Mouse (Mus musculus): ENCODE results near the gene Lap3. TPM values are rescaled to one million over a fixed set of nuclear protein-coding genes. Genes with fewer than 3 reads are reported as not detected.

Lap3 gene
- polyA plus RNA-seq, 1 experiment, result 14.7 TPM

GRCm38 (mm10) chr5:45496042-45496441, 2.9 kb downstream of the Lap3 start:
- Histone ChIP-seq H3K4me3 (ENCODE audit: control insufficient read depth, low read depth, low read length) (no peak overlapping the region), H3K27ac (ENCODE audit: control insufficient read depth, insufficient read depth, low read depth, low read length) (no peak overlapping the region), H3K27me3 (ENCODE audit: control insufficient read depth, insufficient read depth, low read length) (no peaks in the 10 kb centered on the region), H3K4me1 (ENCODE audit: control insufficient read depth, insufficient read depth, low read length) (peaks cover 5% of the 10 kb centered on the region), H3K36me3 (ENCODE audit: control insufficient read depth, insufficient read depth, low read length) (peaks cover 1% of the 10 kb centered on the region)
- TF ChIP-seq CTCF (IDR thresholded peaks at IDR 0.05; ENCODE audit: control insufficient read depth, insufficient read depth, insufficient replicate concordance, low read depth, low read length) (no peak), POLR2A (IDR thresholded peaks at IDR 0.05; ENCODE audit: control insufficient read depth, low read depth, low read length) (no peak)

GRCm38 (mm10) chr5:45496479-45496878, 3.3 kb downstream of the Lap3 start:
- H3K36me3 ChIP-seq (ENCODE audit: control insufficient read depth, insufficient read depth, low read length), result peaks cover 1% of the 10 kb centered on the region
- no peak for TF ChIP-seq POLR2A (IDR thresholded peaks at IDR 0.05; ENCODE audit: control insufficient read depth, low read depth, low read length)
- TF ChIP-seq CTCF (IDR thresholded peaks at IDR 0.05; ENCODE audit: control insufficient read depth, insufficient read depth, insufficient replicate concordance, low read depth, low read length), result no peak
- H3K4me1 ChIP-seq (ENCODE audit: control insufficient read depth, insufficient read depth, low read length), result peaks cover 5% of the 10 kb centered on the region
- H3K27ac ChIP-seq (ENCODE audit: control insufficient read depth, insufficient read depth, low read depth, low read length), result no peak overlapping the region
- H3K4me3 ChIP-seq (ENCODE audit: control insufficient read depth, low read depth, low read length), result no peak overlapping the region
- no peaks in the 10 kb centered on the region for H3K27me3 ChIP-seq (ENCODE audit: control insufficient read depth, insufficient read depth, low read length)

GRCm38 (mm10) chr5:45496930-45497550, 3.9 kb downstream of the Lap3 start:
- H3K4me1 ChIP-seq (ENCODE audit: control insufficient read depth, insufficient read depth, low read length), result peaks cover 5% of the 10 kb centered on the region
- no peak overlapping the region for H3K27ac ChIP-seq (ENCODE audit: control insufficient read depth, insufficient read depth, low read depth, low read length)
- H3K27me3 ChIP-seq (ENCODE audit: control insufficient read depth, insufficient read depth, low read length), result no peaks in the 10 kb centered on the region
- TF ChIP-seq CTCF (IDR thresholded peaks at IDR 0.05; ENCODE audit: control insufficient read depth, insufficient read depth, insufficient replicate concordance, low read depth, low read length), result no peak
- TF ChIP-seq POLR2A (IDR thresholded peaks at IDR 0.05; ENCODE audit: control insufficient read depth, low read depth, low read length), result no peak
- no peak overlapping the region for H3K4me3 ChIP-seq (ENCODE audit: control insufficient read depth, low read depth, low read length)
- peaks cover 1% of the 10 kb centered on the region for H3K36me3 ChIP-seq (ENCODE audit: control insufficient read depth, insufficient read depth, low read length)

- H3K4me1 ChIP-seq (ENCODE audit: control insufficient read depth, insufficient read depth, low read length), result peaks cover 2% of the 10 kb centered on the region; the same call in 1 of the 2 replicates
- no peak overlapping the region for H3K4me3 ChIP-seq (ENCODE audit: control insufficient read depth, low read depth, low read length)
- peaks cover 1% of the 10 kb centered on the region for H3K36me3 ChIP-seq (ENCODE audit: control insufficient read depth, insufficient read depth, low read length)
- TF ChIP-seq CTCF (IDR thresholded peaks at IDR 0.05; ENCODE audit: control insufficient read depth, insufficient read depth, insufficient replicate concordance, low read depth, low read length) (no peak), POLR2A (IDR thresholded peaks at IDR 0.05; ENCODE audit: control insufficient read depth, low read depth, low read length) (no peak)
- H3K27me3 ChIP-seq (ENCODE audit: control insufficient read depth, insufficient read depth, low read length), result no peaks in the 10 kb centered on the region
- H3K27ac ChIP-seq (ENCODE audit: control insufficient read depth, insufficient read depth, low read depth, low read length), result no peak overlapping the region
These were observed 4.4 kb downstream of the Lap3 start for GRCm38 (mm10) chr5:45497564-45497963.

GRCm38 (mm10) chr5:45510071-45510470, 16.9 kb downstream of the Lap3 start:
- Histone ChIP-seq H3K36me3 (ENCODE audit: control insufficient read depth, insufficient read depth, low read length) (peaks cover 2% of the 10 kb centered on the region), H3K4me3 (ENCODE audit: control insufficient read depth, low read depth, low read length) (no peak overlapping the region), H3K27me3 (ENCODE audit: control insufficient read depth, insufficient read depth, low read length) (no peaks in the 10 kb centered on the region), H3K27ac (ENCODE audit: control insufficient read depth, insufficient read depth, low read depth, low read length) (no peak overlapping the region), H3K4me1 (ENCODE audit: control insufficient read depth, insufficient read depth, low read length) (no peaks in the 10 kb centered on the region)
- TF ChIP-seq CTCF (IDR thresholded peaks at IDR 0.05; ENCODE audit: control insufficient read depth, insufficient read depth, insufficient replicate concordance, low read depth, low read length) (no peak), POLR2A (IDR thresholded peaks at IDR 0.05; ENCODE audit: control insufficient read depth, low read depth, low read length) (no peak)

GRCm38 (mm10) chr5:45512908-45513307, 19.7 kb downstream of the Lap3 start:
- no peak overlapping the region for H3K4me3 ChIP-seq (ENCODE audit: control insufficient read depth, low read depth, low read length)
- peaks cover 2% of the 10 kb centered on the region for H3K36me3 ChIP-seq (ENCODE audit: control insufficient read depth, insufficient read depth, low read length)
- TF ChIP-seq POLR2A (IDR thresholded peaks at IDR 0.05; ENCODE audit: control insufficient read depth, low read depth, low read length) (no peak), CTCF (IDR thresholded peaks at IDR 0.05; ENCODE audit: control insufficient read depth, insufficient read depth, insufficient replicate concordance, low read depth, low read length) (no peak)
- no peaks in the 10 kb centered on the region for H3K4me1 ChIP-seq (ENCODE audit: control insufficient read depth, insufficient read depth, low read length)
- no peaks in the 10 kb centered on the region for H3K27me3 ChIP-seq (ENCODE audit: control insufficient read depth, insufficient read depth, low read length)
- H3K27ac ChIP-seq (ENCODE audit: control insufficient read depth, insufficient read depth, low read depth, low read length), result no peak overlapping the region

GRCm38 (mm10) chr5:45513511-45513910, 20.3 kb downstream of the Lap3 start:
- Histone ChIP-seq H3K4me1 (ENCODE audit: control insufficient read depth, insufficient read depth, low read length) (no peaks in the 10 kb centered on the region), H3K27ac (ENCODE audit: control insufficient read depth, insufficient read depth, low read depth, low read length) (no peak overlapping the region), H3K27me3 (ENCODE audit: control insufficient read depth, insufficient read depth, low read length) (no peaks in the 10 kb centered on the region), H3K4me3 (ENCODE audit: control insufficient read depth, low read depth, low read length) (no peak overlapping the region), H3K36me3 (ENCODE audit: control insufficient read depth, insufficient read depth, low read length) (peaks cover 2% of the 10 kb centered on the region)
- no peak for TF ChIP-seq CTCF (IDR thresholded peaks at IDR 0.05; ENCODE audit: control insufficient read depth, insufficient read depth, insufficient replicate concordance, low read depth, low read length)
- no peak for TF ChIP-seq POLR2A (IDR thresholded peaks at IDR 0.05; ENCODE audit: control insufficient read depth, low read depth, low read length)
